In genomic region chr14:78722031-78722430, GRCm38 (mm10) we compare ENCODE assay signal across 22 mouse cellular contexts. TPM values are rescaled to one million over a fixed set of nuclear protein-coding genes. Genes with fewer than 3 reads are reported as not detected.
DNase-seq lines count a peak whose midpoint lies in the region; ATAC-seq and TF ChIP-seq lines count a peak whose summit lies in the region.
"Had no signal": no experiment of that assay in that cellular context is flagged by ENCODE, and none has a peak within 500 bp of the region (broad histone marks: within the 10 kb centered on the region; RNA-seq: fewer than 3 reads in every experiment).

No protein-coding gene starts in this region.

- H3K4me3 ChIP-seq in ES-Bruce4 (ENCODE audit: low read depth, low read length) (no peak overlapping the region), ES-E14 (ENCODE audit: insufficient read depth in 1 of 2, low read depth in 1 of 2, low read length in 2 of 2, poor library complexity in 1 of 2, severe bottlenecking in 1 of 2) (no peak overlapping the region)
- H3K4me3 ChIP-seq in heart, embryonic 12.5 days, result no peak overlapping the region
- no peak overlapping the region for H3K4me3 ChIP-seq in hindbrain, postnatal 0 days (ENCODE audit: low read length)
- H3K4me3 ChIP-seq: embryonic facial prominence, embryonic 13.5 days; embryonic facial prominence, embryonic 15.5 days; erythroblast, embryonic 14.5 days; forebrain, embryonic 10.5 days; forebrain, embryonic 12.5 days had no signal

- no peaks in the 10 kb centered on the region for H3K27me3 ChIP-seq in ES-Bruce4 (ENCODE audit: control insufficient read depth, insufficient read depth, low read length, poor library complexity, severe bottlenecking)
- H3K27me3 ChIP-seq in heart, embryonic 12.5 days (replicated peaks), result no peaks in the 10 kb centered on the region
- H3K27me3 ChIP-seq in hindbrain, postnatal 0 days (ENCODE audit: insufficient read depth, low read length), result no peaks in the 10 kb centered on the region
- H3K27me3 ChIP-seq: embryonic facial prominence, embryonic 15.5 days had no signal

- H3K4me1 ChIP-seq in ES-Bruce4 (ENCODE audit: control insufficient read depth, insufficient read depth, low read length) (peaks cover 9% of the 10 kb centered on the region), ES-E14 (ENCODE audit: control insufficient read depth in 2 of 2, insufficient read depth in 2 of 2, low read length in 2 of 2, poor library complexity in 1 of 2) (peaks cover 6 to 17% of the 10 kb centered on the region in 2 experiments; a peak in 2 of 4 replicates)
- H3K4me1 ChIP-seq in heart, embryonic 12.5 days (replicated peaks), result peaks cover 12% of the 10 kb centered on the region
- peaks cover 8% of the 10 kb centered on the region; the same call in 1 of the 2 replicates for H3K4me1 ChIP-seq in hindbrain, postnatal 0 days (ENCODE audit: insufficient read depth, low read length)

- 72% methylated on average over 5 of the region's 5 CpGs for WGBS in heart, embryonic 12.5 days
- 71% methylated on average over 5 of the region's 5 CpGs for WGBS in hindbrain, postnatal 0 days

- TF ChIP-seq CTCF in ES-Bruce4 (IDR thresholded peaks at IDR 0.05; ENCODE audit: low read depth, low read length), result no peak
- TF ChIP-seq CTCF in hindbrain, postnatal 0 days (IDR thresholded peaks at IDR 0.05; ENCODE audit: low read depth), result no peak

- H3K27ac ChIP-seq in ES-Bruce4 (ENCODE audit: insufficient read depth, low read length) (peak overlapping the region; percentile 72), ES-E14 (ENCODE audit: insufficient read depth, low read depth, low read length, poor library complexity, severe bottlenecking) (peak overlapping the region; percentile 53; the same call in 1 of the 2 replicates)
- H3K27ac ChIP-seq in heart, embryonic 12.5 days (ENCODE audit: poor library complexity, severe bottlenecking), result no peak overlapping the region
- H3K27ac ChIP-seq in hindbrain, postnatal 0 days, result no peak overlapping the region
- H3K27ac ChIP-seq: embryonic facial prominence, embryonic 13.5 days; embryonic facial prominence, embryonic 15.5 days; forebrain, embryonic 10.5 days; forebrain, embryonic 12.5 days had no signal

- no peak for DNase-seq in ES-E14 (ENCODE audit: low read depth, low spot score)
- DNase-seq in ZHBTc4 (ENCODE audit: low read depth, low spot score), result peak; percentile 46
- no peak for DNase-seq in lung, postnatal 14 days
- DNase-seq in hindbrain, postnatal 0 days (ENCODE audit: low spot score), result no peak
- DNase-seq: adrenal gland, adult 2 months; adrenal gland, postnatal 25 days; cerebellum, adult 11 months; cerebellum, adult 18-20 months; cerebellum, adult 8-10 months; cerebellum, adult 9-11 months; cerebellum, postnatal 14 days; cerebellum, postnatal 36 days; embryo, embryonic 11 days had no signal

- no peak for ATAC-seq in heart, embryonic 12.5 days (ENCODE audit: insufficient number of reproducible peaks, low FRiP score)
- no peak for ATAC-seq in hindbrain, postnatal 0 days
- ATAC-seq: forebrain, embryonic 14.5 days; forebrain, embryonic 16.5 days had no signal

- H3K9me3 ChIP-seq in ES-Bruce4 (replicated peaks; ENCODE audit: control insufficient read depth, insufficient read depth, low read length, poor library complexity, severe bottlenecking) (no peaks in the 10 kb centered on the region), ES-E14 (ENCODE audit: control insufficient read depth, insufficient read depth, low read depth, low read length) (no peaks in the 10 kb centered on the region)
- no peaks in the 10 kb centered on the region for H3K9me3 ChIP-seq in heart, embryonic 12.5 days (replicated peaks)
- H3K9me3 ChIP-seq in hindbrain, postnatal 0 days (ENCODE audit: low read length), result no peaks in the 10 kb centered on the region
- H3K9me3 ChIP-seq: embryonic facial prominence, embryonic 13.5 days; embryonic facial prominence, embryonic 15.5 days; forebrain, embryonic 10.5 days; forebrain, embryonic 12.5 days had no signal

- no peak overlapping the region for H3K4me2 ChIP-seq in heart, embryonic 12.5 days
- no peak overlapping the region for H3K4me2 ChIP-seq in hindbrain, postnatal 0 days (ENCODE audit: low read depth, low read length)
- H3K4me2 ChIP-seq: embryonic facial prominence, embryonic 13.5 days; embryonic facial prominence, embryonic 15.5 days; forebrain, embryonic 12.5 days had no signal

- TF ChIP-seq POLR2A in ES-Bruce4 (IDR thresholded peaks at IDR 0.05; ENCODE audit: insufficient read depth, low read length), result no peak

- no peak overlapping the region for H3K9ac ChIP-seq in ES-Bruce4 (ENCODE audit: low read depth, poor library complexity, severe bottlenecking)
- no peak overlapping the region for H3K9ac ChIP-seq in ES-E14 (ENCODE audit: insufficient read depth, low read depth, low read length, poor library complexity, severe bottlenecking)
- H3K9ac ChIP-seq in heart, embryonic 12.5 days, result no peak overlapping the region
- H3K9ac ChIP-seq in hindbrain, postnatal 0 days (replicated peaks; ENCODE audit: low read length), result no peak overlapping the region
- H3K9ac ChIP-seq: embryonic facial prominence, embryonic 13.5 days; embryonic facial prominence, embryonic 15.5 days; forebrain, embryonic 12.5 days had no signal

- no peak for TF ChIP-seq EP300 in ES-Bruce4 (IDR thresholded peaks at IDR 0.05; ENCODE audit: insufficient read depth, low read depth, low read length)

- in situ Hi-C loops in ES-E14 (cut with MboI; ENCODE audit: low sequenced_read_pairs in 2 of 2, unreplicated experiment in 2 of 2), result no loop called here

- no peaks in the 10 kb centered on the region for H3K36me3 ChIP-seq in ES-Bruce4 (ENCODE audit: control insufficient read depth, insufficient read depth, low read length, poor library complexity, severe bottlenecking)
- H3K36me3 ChIP-seq in ES-E14 (ENCODE audit: control insufficient read depth, insufficient read depth, low read length, poor library complexity, severe bottlenecking), result peaks cover 2% of the 10 kb centered on the region; the same call in 1 of the 2 replicates
- H3K36me3 ChIP-seq in heart, embryonic 12.5 days, result peaks cover 6% of the 10 kb centered on the region; the same call in 1 of the 2 replicates
- H3K36me3 ChIP-seq in hindbrain, postnatal 0 days (ENCODE audit: insufficient read depth, low read length), result no peaks in the 10 kb centered on the region
- H3K36me3 ChIP-seq: embryonic facial prominence, embryonic 13.5 days; embryonic facial prominence, embryonic 15.5 days; forebrain, embryonic 12.5 days had no signal

TF ChIP-seq in ES-E14, 5 proteins besides CTCF, POLR2A, EP300 and RAD21:
- TF ChIP-seq ZC3H11A (IDR thresholded peaks at IDR 0.05; ENCODE audit: borderline replicate concordance, low read depth, low read length), result no peak

RNA-seq across cellular contexts. Expression of gene Dgkh, which starts 10.5 kb away (rescaled TPM):
- 11.6 and 11.7 TPM in 2 replicates for polyA plus RNA-seq in ES-Bruce4 (2011; ENCODE audit: insufficient read depth, insufficient read length, low read depth, missing spikeins)
- total RNA-seq in ES-E14 (2012; rRNA removed), result 8.2 and 26.1 TPM in 2 replicates
- polyA plus RNA-seq in heart, embryonic 12.5 days (2016; fragmentation: Nextera tagmentation; extraction: Ambion mirVana), result 2.5 and 2.8 TPM in 2 replicates
- total RNA-seq in hindbrain, postnatal 0 days (2014; rRNA removed), result 9.0 and 9.2 TPM in 2 replicates
- 2.1 and 2.7 TPM in 2 replicates for polyA plus RNA-seq in hindbrain, postnatal 0 days (2015; fragmentation: Nextera tagmentation; extraction: Ambion mirVana)
- polyA plus RNA-seq: erythroblast, embryonic 14.5 days had no signal

Comparison
In these comparisons a context has a peak if more than half of its experiments do, and no peak if none do; other contexts are left out.
1. H3K27ac ChIP-seq: peak in ES-Bruce4 (single experiment) and ES-E14 (single experiment); none in heart, embryonic 12.5 days (single experiment) and hindbrain, postnatal 0 days (single experiment).